Mouse (Mus musculus): ENCODE results near the gene Plxnc1.

Plxnc1 gene

DNA sequence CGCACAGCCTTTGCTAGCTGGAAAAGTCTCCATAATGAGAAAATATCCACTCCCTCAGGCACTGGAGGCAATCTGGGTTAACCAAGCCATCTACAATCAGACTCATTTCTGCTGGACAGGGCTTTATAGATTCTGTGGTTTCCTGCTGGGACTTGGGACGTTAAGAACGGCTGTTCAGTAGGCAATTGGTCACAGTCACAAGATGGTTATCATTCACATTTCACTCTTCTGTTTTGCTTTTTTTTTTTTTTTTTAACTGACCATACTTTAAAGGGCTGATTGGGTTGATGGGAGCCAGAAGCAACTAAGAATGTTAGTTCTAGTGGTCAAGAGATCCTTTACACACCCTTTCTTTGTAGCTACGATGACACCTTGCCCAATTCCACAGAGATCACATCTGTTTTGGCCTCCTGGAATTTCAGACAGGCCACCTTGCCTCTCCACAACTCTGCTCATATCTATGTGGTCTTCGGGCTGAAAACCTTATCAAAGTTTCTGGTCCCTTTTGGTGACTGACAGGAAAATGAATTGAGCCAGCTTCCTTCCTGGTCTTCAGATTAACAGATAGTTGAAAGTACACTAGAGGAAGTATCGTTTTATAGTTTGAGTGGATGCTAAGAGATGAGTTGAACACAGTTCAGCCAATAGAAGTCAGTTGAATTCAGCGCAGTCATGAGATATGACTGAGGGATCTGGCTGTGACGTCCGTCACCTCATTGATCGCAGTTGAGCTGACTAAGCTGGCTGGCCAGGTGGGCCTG lies 3.5 kb upstream of the Plxnc1 start:
- DNase-seq (ENCODE audit: low spot score in 2 of 2) = no peak

DNA sequence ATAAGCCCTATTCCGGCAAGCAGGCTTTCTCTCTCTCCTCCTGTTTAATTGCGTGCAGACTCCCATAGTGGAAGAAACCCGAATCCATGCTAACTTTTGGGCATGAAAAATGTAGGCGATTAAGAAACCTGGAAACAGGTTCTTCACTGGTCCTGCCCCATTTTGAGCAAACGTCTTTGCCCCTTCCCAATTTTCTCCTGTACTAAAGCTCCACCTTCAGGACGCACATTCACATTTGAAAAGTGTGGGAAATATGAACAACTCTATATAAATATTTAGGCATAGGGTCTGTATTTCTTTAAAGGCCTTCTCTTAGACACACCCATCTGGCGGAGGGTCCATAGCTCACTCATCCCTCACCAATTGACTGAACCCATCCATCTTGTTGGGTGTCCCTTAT lies 2.8 kb upstream of the Plxnc1 start:
- DNase-seq (ENCODE audit: low spot score in 2 of 2) = no peak

DNA sequence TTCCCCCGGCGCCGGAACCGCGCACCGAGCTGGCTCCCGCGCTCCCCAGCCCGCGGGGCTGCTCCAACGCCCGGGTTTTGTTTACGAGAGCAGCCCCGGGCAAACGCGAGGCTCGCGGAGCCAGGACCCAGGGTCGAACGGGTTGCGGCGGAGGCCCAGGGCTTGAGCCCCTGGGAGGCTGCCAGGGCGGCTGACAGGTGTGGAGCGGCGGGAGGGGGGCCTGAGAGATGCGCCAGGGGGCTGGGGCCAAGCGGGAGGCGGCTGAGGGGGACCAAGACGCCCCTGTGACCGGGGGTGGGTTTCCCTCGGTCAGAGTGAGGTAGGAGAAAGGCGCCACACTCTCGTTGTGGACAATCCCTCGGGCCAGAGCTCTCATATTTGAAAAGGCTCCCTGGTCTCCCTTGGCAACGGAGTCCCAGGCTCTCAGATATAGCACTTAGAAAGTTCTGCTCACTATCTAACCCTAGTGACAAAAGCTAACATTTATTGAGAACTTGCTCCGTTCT lies 624 bp upstream of the Plxnc1 start:
- DNase-seq (ENCODE audit: low spot score in 2 of 2) = peak in 1 of 2 experiments; percentile 19

DNA sequence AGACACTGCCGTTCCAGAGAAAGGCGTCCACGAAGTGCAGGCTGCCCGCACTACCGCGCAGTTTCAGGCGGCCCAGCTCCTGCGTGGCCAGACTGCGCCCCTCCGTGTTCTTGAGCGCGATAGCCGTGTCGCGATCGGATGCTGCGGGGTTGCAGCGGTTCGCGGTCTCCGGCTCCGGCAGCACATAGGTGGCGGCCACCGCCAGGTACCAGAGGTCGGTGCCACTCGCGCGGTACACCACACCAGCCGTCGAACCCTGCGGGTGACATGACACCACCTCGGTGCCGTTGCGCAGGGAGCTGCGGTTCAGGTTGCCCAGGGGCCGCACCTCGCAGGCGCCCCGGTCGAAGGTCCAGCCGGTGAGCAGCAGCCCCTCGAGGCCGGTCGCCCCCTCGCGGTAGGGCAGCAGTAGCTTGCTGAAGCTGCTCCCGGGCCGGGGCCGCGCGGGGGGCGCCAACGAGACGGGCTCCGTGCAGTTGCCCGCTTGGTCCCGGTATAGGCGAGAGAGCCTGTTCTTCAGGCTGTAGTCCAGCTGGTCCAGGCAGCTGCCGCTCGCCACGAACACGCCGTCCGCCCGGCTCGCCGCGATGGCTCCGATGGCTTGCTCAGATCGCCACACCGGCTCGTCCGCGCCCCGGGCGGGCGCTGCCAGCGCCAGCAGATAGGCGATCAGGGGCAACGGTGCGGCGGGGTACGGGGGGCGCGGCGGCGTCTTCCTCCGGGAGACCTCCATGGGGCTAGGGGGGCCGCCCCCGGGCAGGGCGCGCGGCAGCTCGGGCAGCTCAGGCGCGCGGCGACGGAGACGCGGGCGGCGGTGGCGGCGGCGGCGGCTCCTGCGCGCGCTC lies 567 bp downstream of the Plxnc1 start:
- DNase-seq (ENCODE audit: low spot score in 2 of 2) = peak in 1 of 2 experiments; percentile 40

DNA sequence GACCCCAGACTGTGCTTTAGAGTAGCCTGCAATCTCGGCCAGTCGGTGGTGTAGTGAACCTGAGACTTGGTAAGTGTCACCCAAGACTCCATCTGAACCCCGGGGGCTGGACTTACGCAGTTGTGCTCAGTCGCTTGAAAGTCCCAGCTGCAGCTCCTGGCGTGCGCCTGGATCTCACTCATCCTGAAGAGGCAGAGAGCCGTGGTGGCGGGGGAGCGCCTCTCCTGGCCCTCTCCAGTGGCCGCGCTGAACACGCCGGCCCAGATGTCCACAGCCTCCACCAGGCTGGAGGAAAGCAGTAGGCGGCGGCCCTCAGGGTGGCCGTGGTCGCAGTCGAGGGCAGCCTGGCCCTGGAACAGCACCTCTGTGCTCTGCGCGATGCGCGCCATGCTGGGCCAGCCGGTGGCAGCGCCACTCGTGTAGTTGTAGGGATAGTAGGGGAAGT lies 1.2 kb downstream of the Plxnc1 start:
- no peak for DNase-seq (ENCODE audit: low spot score in 2 of 2)

DNA sequence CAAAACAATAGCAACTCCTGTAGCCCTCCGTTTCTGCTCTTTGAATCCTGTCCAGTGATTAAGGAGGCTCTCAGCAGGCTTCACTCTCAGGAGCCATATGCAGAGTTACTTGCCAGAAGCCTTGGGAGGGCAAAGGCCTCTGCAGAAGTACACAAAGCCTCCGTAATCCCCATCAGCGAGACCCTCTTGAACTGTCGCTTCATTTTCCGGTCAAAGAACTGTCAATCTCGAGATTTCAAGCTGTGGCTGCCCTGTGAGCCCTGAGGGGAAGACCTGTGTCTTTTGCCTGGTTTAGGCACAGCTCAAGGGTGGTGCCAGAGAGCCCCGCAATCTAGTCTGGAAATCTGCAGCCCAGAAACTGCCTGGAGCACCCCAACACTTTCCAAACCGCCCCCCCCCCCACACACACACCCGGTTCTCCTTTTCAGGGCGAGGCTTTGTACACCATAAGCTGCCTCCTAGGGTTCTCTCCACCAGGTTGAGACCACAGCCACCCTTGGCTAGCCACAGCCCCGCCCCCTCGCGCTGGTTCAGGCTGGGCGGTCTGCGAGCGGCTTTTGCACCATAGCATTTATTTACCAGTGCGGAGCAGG lies 2.1 kb downstream of the Plxnc1 start:
- peak in 1 of 2 experiments; percentile 7 for DNase-seq (ENCODE audit: low spot score in 2 of 2)

DNA sequence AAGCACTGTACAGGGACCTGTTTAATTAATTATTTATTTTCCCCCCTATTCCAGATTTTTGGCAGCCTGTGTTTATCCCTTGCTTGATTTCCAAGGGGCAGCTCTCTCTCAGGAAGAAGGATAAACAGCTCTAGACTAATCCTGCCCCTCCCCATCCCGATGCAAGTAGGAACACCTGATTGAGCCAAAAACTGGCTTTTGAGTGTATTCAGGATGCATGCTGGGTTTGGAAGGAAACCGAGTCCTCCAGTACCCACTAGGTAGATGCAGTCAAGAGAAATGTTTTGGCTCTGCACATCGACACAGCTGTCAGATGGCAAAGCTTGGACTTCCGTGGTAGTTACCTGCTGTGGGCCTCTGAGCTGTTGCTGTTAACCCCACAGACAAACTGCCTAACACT lies 3.1 kb downstream of the Plxnc1 start:
- no peak for DNase-seq (ENCODE audit: low spot score in 2 of 2)

DNA sequence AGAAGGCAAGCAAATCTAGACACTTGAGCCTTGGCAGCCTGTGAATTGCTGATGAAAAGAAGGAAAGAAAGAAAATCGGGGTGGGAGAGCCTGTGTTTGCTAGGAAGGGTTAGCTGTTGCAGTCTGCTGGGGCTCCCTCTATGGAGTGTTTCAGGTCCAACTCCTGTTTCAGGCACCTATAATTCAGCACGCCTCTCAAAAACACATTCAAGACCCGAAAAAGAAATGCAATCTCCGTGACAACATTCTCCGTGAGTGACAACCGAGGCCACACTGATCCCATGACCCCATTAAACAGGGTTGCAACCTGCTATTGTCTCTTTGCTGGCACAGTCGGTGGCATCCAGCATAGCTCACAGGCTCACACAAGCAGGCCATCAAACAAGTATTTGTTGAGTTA lies 3.8 kb downstream of the Plxnc1 start:
- DNase-seq (ENCODE audit: low spot score in 2 of 2) = no peak

DNA sequence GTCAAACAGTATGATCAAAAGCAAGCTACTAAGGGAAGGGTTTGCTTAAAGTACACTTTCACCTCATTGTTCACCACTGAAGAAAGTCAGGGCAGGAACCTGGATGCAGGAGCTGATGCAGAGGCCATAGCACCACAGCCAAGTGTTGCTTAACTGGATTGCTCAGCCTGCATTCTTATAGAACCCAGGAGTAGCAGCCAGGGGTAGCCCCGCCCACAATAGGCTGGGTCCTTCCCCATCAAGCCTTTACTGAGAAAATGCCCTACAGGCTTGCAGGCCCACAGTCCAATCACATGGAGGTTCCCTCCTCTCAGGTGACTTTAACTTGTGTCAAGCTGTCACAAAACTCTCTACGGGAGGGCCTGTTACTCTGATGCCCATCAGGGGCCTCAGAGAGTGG lies 4.6 kb downstream of the Plxnc1 start:
- no peak for DNase-seq (ENCODE audit: low spot score in 2 of 2)

DNA sequence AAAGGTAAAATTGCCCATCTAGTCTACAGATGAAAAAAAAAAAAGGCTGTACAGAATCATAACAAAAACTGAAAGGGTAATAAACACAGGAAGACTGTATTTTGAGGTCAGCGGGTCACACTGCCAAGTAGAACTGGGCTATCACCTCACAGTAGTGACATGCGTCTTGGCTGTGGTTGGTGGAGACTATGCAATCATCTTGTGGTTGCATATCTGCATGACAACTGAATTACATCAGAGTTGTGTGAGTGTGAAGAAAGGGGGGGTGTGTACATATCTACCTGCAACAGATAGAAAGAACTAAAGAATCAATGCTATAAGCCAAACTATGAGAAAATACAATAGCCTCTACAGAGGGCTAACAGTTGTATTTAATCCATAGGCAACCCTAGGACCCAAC lies 5.7 kb downstream of the Plxnc1 start:
- no peak for DNase-seq (ENCODE audit: low spot score in 2 of 2)

DNA sequence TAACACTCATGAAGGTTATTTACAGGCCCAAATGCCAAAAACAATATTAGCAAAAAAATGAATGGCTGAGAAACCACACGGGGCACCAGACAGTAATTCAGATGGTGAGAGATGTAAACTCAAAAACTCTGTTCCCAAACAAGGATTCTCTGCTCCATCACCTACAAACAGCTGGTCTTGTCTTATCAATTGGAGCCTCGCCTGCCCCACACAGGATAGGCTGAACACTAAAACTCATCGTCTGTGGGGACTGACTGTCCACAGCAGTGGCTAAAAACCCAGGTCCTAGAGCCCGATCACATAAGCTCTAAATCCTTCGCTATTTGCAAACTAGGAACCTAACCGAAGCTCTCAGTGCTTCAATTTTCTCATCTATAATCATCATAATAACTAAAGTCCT lies 6.3 kb downstream of the Plxnc1 start:
- DNase-seq (ENCODE audit: low spot score in 2 of 2) = no peak

DNA sequence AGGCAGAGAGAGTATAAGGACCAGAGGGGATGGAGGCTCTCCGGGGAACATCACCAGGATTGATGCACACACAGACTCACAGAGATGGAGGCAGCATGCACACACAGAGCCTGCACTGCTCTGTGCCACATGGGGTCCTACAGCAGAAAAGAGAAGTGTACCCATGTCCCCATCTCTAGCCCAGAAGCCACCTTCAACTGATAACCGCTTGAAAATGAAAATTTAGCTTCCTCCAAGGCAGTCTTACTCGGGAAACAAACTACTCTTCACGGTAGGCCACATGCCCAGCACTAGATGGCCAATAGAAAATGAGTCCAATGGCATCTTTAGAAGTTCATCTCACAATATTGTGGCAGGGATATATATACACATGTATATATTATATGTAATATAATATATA lies 9.4 kb downstream of the Plxnc1 start:
- DNase-seq (ENCODE audit: low spot score in 2 of 2) = no peak

DNA sequence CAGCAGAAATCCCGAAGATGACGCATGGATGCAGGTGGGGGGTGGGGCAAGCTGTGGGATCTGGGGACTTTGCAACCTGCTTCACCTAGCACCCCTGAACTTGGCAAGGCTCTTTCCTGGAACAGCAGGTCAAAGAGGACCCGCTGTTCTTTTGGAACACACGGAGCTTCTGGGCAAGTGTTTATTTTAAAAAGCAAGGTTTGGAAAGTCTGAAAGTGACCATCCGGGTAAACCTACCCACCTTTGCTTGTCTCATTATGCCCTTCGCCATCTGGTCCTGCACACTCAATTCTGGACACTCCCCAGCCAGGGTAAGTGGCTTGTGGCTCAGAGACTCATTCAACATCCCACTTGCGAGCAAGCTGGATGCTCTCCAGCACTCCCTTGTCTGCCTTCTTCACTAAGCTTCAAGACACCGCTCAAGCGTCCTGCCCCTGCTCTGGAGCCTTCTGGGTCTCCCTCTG lies 10.5 kb downstream of the Plxnc1 start:
- DNase-seq (ENCODE audit: low spot score in 2 of 2) = no peak

DNA sequence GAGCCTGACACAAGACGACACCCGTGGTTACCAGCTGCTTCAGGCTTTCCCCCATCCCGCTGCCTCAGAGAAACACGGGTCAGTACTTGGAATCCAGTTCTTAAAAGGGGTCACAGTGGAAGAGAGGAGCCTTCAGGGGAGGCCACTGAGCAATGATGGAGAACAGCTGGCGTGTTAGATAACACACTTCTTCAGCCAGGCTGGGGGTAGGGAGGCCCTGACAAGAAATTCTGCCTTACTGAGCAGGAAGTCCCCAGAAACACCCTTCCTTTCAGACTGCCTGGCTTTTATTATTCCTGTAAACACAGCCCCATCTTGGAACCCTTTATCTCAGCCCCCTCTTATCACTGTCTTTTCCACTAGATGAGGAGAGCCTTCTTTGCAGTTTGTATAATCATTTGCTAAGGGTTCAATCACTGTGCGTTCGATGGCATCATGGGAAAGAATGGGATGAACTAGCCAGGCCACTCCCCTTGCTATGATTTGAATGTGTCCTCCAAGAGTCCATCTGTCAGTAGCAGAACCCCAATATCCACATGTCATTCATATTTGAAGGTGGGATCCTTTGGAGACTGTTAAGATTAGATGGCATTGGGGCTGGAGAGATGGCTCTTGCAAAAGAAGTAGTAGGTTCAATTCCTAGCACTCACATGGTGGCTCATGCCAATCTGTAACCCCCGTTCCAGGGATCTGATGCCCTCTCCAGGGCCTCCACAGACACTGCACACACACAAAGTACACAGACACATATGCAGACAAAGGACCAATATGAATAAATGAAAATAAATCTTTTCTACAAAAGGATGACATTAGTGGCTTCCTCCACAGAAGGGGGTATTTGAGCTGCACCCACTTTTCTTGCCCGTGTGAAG lies 12.4 kb downstream of the Plxnc1 start:
- no peak for DNase-seq (ENCODE audit: low spot score in 2 of 2)

DNA sequence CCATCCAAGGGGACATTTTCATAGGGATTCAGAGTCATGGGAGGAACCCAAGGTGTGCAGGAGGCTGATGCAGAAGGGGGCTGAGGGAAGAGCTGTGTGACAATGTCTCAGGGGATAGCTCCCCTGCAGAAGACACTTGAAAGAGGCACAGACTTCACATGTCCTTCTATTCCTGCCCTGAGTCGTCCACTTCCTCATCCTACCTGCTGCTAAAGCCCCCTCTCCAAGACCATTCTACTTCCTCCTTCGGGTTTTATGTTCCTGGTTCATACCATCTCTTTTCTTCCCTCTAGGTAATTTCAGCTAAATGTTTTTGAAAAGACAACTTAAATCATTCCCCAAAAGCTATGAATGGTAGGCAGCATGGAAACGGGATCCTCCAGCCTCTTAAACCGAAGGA lies 16.5 kb downstream of the Plxnc1 start:
- DNase-seq (ENCODE audit: low spot score in 2 of 2) = no peak

DNA sequence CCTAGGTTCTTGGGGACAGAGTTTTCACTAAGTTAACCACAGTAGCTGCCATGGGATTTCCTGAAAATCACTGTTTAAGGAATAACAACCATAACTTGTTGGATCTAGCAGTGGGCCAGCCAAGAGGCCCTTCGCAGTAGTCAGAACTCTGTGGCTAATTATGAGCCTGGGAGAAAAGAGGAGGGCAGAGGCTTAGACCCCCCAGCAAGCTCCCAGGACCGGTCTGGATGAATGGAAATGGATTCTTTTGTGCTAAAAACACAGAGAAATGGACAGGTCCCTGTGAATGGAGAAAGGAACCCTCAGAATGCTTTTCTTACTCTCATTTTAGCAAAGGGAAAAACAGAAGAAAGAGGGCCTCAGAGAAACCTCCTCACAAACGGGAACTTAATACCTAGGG lies 18.3 kb downstream of the Plxnc1 start:
- no peak for DNase-seq (ENCODE audit: low spot score in 2 of 2)

DNA sequence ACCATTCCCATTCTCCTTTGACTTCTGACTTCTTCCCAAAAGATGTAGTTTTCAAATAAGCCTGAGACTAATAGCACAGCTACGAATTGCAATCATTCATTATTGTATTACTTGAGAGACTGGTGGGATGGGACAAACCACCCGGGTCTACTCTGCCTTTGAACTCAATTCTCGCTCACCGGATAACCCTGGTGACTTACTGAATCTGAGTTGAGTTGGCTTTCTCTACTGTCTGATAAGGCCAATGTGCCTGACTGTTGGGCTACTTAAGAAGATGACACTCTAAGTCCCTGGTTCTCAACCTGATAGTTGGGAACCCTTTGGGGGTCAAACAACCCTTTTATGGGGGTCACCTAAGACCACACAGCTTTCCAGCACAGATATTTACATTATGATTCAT lies 19.8 kb downstream of the Plxnc1 start:
- DNase-seq (ENCODE audit: low spot score in 2 of 2) = no peak

DNA sequence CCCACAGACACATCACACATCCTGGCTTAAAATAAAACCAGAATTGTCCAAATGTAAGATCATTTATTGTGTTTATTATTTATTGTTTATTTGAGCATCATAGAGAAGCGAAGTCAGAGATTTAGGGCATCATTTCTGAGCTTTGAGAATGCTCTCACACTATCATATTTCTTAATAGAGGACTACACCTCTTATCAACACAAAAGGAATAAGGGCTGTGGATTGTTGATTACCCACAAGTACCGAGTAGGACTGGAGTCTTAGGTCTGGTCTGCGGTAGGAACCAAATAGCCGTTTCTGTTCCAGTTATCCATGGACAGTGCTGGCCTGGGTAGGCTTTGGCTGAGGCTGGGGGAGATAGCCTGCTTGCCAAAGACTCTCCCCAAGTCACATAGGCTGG lies 20.2 kb downstream of the Plxnc1 start:
- DNase-seq (ENCODE audit: low spot score in 2 of 2) = no peak

DNA sequence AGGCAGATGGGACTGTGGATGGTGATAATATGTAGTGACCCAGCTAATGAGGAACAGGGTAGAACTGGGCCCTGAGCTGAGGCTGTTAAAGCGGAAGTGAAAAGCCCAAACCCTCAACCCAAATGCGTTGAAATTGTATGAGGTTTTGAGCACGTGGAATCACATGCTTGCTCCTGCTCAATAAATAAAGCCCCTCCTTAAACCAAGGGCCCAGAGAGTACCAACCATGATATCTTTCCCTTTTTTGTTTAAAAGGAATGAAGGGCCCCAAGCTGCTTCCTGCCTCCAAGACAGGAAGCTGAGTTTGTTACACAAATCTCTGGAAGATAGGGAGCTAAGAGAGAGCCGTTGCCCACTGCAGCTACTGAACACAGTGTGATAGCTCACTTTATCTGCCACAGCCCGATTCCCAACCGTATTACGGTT lies 21.3 kb downstream of the Plxnc1 start:
- DNase-seq (ENCODE audit: low spot score in 2 of 2) = no peak

DNA sequence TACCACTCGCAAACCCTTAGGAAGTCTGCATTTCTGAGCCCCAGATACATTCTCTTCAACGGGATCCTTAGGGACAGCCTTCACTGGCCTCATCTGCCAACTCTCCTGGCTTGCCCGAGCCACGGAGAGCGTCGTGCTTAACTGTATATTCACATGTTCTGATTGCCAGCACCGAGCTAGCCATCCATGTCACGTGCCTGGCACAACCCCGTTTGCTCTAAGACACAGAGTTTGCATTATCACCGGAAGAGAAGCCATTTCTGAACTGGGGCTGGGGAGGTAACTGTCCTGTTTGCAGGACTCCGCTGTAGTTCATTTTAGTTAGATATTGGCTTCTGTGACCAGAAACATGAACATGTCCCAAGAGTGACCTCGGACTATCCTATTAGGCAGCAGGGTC lies 21.8 kb downstream of the Plxnc1 start:
- DNase-seq (ENCODE audit: low spot score in 2 of 2) = no peak

DNA sequence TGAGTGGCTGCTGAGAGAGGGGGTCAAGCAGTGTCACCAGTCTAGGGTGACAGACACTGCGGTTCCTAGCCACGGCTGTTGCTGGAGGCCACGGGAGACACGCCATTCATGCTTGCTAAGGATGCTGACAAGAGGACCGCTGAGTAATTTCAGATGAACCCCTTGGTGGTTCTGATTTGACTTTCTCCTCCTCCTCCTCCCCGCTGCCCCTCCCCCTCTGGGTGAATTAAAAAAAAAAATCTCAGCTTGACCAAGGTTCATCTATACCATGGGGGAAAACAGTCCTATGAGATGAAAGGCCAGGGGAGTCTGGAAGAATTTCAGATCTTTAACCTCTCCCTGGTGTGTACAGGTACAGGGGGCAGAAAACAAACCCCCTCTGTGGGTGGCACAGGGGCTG lies 22.9 kb downstream of the Plxnc1 start:
- DNase-seq (ENCODE audit: low spot score in 2 of 2) = no peak
